Mouse (Mus musculus): ENCODE results near the gene Zpr1. TPM values are rescaled to one million over a fixed set of nuclear protein-coding genes. Genes with fewer than 3 reads are reported as not detected.
A peak's percentile ranks its signal among the peaks of the same experiment; 100 is the strongest.

Gene Zpr1
- total RNA-seq (2014; fragmentation: Nextera tagmentation) = 52.0 and 83.0 TPM in 2 replicates
- total RNA-seq (2017) = 43.0 and 45.1 TPM in 2 replicates
- 35.7 and 54.3 TPM in 2 replicates for polyA plus RNA-seq (2012)

GRCm38 (mm10) chr9:46272677-46273454 lies at the start of gene Zpr1:
Zpr1 (plus strand) TSS chr9:46273064.
- H3K36me3 ChIP-seq (replicated peaks) = peaks cover 51% of the 10 kb centered on the region
- ATAC-seq (ENCODE audit: extremely low read depth, insufficient number of reproducible peaks, low FRiP score, poor library complexity, severe bottlenecking) (peak; percentile 98), DNase-seq (ENCODE audit: low spot score) (peak; percentile 97)
- TF ChIP-seq GATA1 (IDR thresholded peaks at IDR 0.05; ENCODE audit: borderline replicate concordance, low read length) = no peak
- no peak for TF ChIP-seq POLR2AphosphoS5 (IDR thresholded peaks at IDR 0.05; ENCODE audit: insufficient replicate concordance, low read depth, low read length)
- TF ChIP-seq GATA2 (IDR thresholded peaks at IDR 0.05; ENCODE audit: borderline replicate concordance, low read depth, low read length) = no peak
- no peak for TF ChIP-seq TAL1 (conservative IDR thresholded peaks at IDR 0.05; ENCODE audit: low read depth, low read length)
- no peak for TF ChIP-seq CTCF (IDR thresholded peaks at IDR 0.05; ENCODE audit: low read depth, low read length)
- peaks cover 42% of the 10 kb centered on the region for H3K4me1 ChIP-seq (ENCODE audit: insufficient read depth, low read depth, low read length)
- H3K4me3 ChIP-seq (ENCODE audit: low read depth, low read length) = peak within 1 kb of the TSS; percentile 92
- peaks cover 27% of the 10 kb centered on the region for H3K27me3 ChIP-seq (ENCODE audit: insufficient read depth, low read length)
- no peaks in the 10 kb centered on the region for H3K9me3 ChIP-seq (replicated peaks)

DNA sequence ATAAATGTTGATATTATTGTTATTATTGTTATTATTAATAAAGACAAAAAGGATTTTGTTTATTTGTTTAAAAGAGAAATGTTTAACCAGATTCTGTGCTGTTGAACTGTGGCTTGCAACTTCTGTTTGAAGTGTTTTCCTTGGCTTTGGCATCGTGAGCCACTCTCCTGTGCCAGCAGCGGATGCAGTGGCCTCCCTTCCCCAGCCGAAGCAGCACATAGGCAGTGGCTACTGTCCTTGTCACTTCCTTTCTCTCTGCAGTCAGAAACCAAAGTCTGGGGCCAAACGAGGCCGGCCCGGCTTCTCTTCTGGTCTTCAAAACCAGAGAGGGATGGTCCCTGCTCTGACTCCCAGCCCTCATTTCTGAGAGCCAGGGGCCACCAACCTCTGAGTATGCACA lies 49.8 kb upstream of the Zpr1 start:
- Histone ChIP-seq H3K4me1 (ENCODE audit: insufficient read depth, low read depth, low read length) (peaks cover 38% of the 10 kb centered on the region), H3K27me3 (ENCODE audit: insufficient read depth, low read length) (0 out of 2 replicates have a peak, but pooled peaks cover under 1% of the 10 kb centered on the region), H3K4me3 (ENCODE audit: low read depth, low read length) (no peak overlapping the region), H3K36me3 (replicated peaks) (peaks cover 67% of the 10 kb centered on the region), H3K9me3 (replicated peaks) (no peaks in the 10 kb centered on the region)
- ATAC-seq (ENCODE audit: extremely low read depth, insufficient number of reproducible peaks, low FRiP score, poor library complexity, severe bottlenecking) (no peak), DNase-seq (ENCODE audit: low spot score) (no peak)
- TF ChIP-seq POLR2AphosphoS5 (IDR thresholded peaks at IDR 0.05; ENCODE audit: insufficient replicate concordance, low read depth, low read length) (no peak), GATA1 (IDR thresholded peaks at IDR 0.05; ENCODE audit: borderline replicate concordance, low read length) (no peak), TAL1 (conservative IDR thresholded peaks at IDR 0.05; ENCODE audit: low read depth, low read length) (no peak), GATA2 (IDR thresholded peaks at IDR 0.05; ENCODE audit: borderline replicate concordance, low read depth, low read length) (no peak), CTCF (IDR thresholded peaks at IDR 0.05; ENCODE audit: low read depth, low read length) (no peak)

DNA sequence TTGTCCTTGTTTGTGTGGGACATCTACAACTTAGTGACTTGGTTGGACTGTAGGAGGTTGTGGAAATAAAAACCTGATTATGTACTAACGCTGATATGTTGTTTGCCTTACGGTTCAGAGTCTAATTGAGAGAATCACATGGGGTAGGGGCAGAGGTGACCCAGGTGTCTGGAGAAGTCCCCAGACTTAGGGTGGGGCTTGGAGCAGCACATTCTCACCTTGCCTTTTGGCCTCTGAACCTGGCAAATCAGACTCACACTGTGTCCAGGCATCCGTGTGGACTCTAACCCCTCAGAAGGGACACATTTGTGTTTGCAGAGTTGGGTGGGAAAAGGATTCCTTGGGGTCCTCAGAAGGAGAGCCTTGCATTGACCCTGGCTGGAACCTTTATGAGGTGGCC lies 48.8 kb upstream of the Zpr1 start:
- H3K27me3 ChIP-seq (ENCODE audit: insufficient read depth, low read length) = peaks cover 9% of the 10 kb centered on the region; the same call in 1 of the 2 replicates
- ATAC-seq (ENCODE audit: extremely low read depth, insufficient number of reproducible peaks, low FRiP score, poor library complexity, severe bottlenecking) = no peak
- peaks cover 62% of the 10 kb centered on the region for H3K36me3 ChIP-seq (replicated peaks)
- H3K9me3 ChIP-seq (replicated peaks) = no peaks in the 10 kb centered on the region
- no peak for TF ChIP-seq GATA1 (IDR thresholded peaks at IDR 0.05; ENCODE audit: borderline replicate concordance, low read length)
- no peak for TF ChIP-seq CTCF (IDR thresholded peaks at IDR 0.05; ENCODE audit: low read depth, low read length)
- TF ChIP-seq GATA2 (IDR thresholded peaks at IDR 0.05; ENCODE audit: borderline replicate concordance, low read depth, low read length) = no peak
- no peak for TF ChIP-seq TAL1 (conservative IDR thresholded peaks at IDR 0.05; ENCODE audit: low read depth, low read length)
- no peak for TF ChIP-seq POLR2AphosphoS5 (IDR thresholded peaks at IDR 0.05; ENCODE audit: insufficient replicate concordance, low read depth, low read length)
- H3K4me3 ChIP-seq (ENCODE audit: low read depth, low read length) = no peak overlapping the region
- DNase-seq (ENCODE audit: low spot score) = no peak
- peaks cover 32% of the 10 kb centered on the region for H3K4me1 ChIP-seq (ENCODE audit: insufficient read depth, low read depth, low read length)

DNA sequence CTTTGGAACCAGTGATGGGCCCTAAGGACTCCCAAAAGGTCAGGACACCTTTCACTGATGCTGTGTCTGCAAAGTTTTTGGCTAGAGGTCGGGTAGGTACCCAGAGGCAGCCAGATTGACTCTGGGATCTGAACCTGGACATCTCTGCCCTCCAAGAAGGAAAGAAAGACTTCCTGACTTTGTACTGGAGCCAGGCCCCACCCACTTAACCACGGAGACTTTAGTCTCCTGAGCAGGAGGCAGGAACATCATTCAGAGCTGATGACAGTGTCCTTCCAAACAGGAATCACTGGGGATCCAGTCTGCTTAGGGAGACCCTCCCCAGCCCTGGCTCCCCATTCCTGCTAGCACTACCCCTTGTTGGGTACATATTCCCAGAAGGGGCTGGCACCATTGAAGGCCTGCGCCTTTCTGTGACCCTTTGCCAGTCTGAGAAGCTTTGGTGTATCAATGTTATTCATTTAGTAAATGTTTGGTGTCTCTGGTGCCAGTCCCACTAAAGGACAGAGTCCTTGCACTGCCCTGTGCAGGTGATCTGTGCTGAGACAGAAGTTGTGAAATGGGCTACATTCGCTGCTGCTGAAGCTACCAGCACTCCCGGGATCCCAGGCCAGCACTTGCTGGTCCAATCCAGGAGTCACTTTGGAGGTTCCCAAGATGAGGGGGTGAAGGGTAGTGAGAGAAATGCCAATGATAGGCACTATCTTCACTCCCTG lies 47.8 kb upstream of the Zpr1 start:
- ATAC-seq (ENCODE audit: extremely low read depth, insufficient number of reproducible peaks, low FRiP score, poor library complexity, severe bottlenecking) (no peak), DNase-seq (ENCODE audit: low spot score) (no peak)
- Histone ChIP-seq H3K4me3 (ENCODE audit: low read depth, low read length) (no peak overlapping the region), H3K9me3 (replicated peaks) (no peaks in the 10 kb centered on the region), H3K36me3 (replicated peaks) (peaks cover 52% of the 10 kb centered on the region), H3K4me1 (ENCODE audit: insufficient read depth, low read depth, low read length) (peaks cover 38% of the 10 kb centered on the region), H3K27me3 (ENCODE audit: insufficient read depth, low read length) (peaks cover 19% of the 10 kb centered on the region)
- no peak for TF ChIP-seq GATA2 (IDR thresholded peaks at IDR 0.05; ENCODE audit: borderline replicate concordance, low read depth, low read length)
- TF ChIP-seq TAL1 (conservative IDR thresholded peaks at IDR 0.05; ENCODE audit: low read depth, low read length) = no peak
- TF ChIP-seq POLR2AphosphoS5 (IDR thresholded peaks at IDR 0.05; ENCODE audit: insufficient replicate concordance, low read depth, low read length) = no peak
- TF ChIP-seq GATA1 (IDR thresholded peaks at IDR 0.05; ENCODE audit: borderline replicate concordance, low read length) = no peak
- TF ChIP-seq CTCF (IDR thresholded peaks at IDR 0.05; ENCODE audit: low read depth, low read length) = no peak

DNA sequence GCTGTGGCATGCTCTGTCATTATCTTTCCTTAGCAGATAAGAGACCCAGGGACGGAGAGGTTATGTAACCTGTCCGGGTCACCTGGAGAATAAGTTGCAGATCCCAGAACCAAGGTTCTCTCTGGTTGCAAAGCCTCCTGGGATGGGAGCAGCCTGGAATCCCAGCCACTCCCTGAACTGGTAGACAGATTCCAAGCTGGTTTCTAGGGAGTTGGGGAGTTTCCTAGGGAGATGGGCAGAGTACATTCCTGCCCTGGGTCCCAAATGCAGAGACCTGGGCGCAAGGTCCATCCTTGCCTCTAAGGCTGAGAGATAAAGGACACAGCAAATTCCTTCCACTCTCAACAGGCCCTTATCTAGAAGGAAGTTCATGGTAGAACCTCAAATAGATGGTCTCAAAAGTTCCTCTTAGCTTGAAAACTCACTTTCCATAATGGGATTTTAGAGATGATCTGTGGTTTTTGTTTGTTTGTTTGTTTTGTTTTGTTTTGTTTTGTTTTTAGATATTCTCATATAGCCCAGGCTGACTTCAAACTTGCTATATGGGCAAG lies 45.7 kb upstream of the Zpr1 start:
- DNase-seq (ENCODE audit: low spot score) = no peak
- peaks cover 24% of the 10 kb centered on the region for H3K27me3 ChIP-seq (ENCODE audit: insufficient read depth, low read length)
- H3K9me3 ChIP-seq (replicated peaks) = no peaks in the 10 kb centered on the region
- H3K36me3 ChIP-seq (replicated peaks) = peaks cover 31% of the 10 kb centered on the region
- peaks cover 48% of the 10 kb centered on the region for H3K4me1 ChIP-seq (ENCODE audit: insufficient read depth, low read depth, low read length)
- ATAC-seq (ENCODE audit: extremely low read depth, insufficient number of reproducible peaks, low FRiP score, poor library complexity, severe bottlenecking) = no peak
- no peak overlapping the region for H3K4me3 ChIP-seq (ENCODE audit: low read depth, low read length)
- TF ChIP-seq GATA1 (IDR thresholded peaks at IDR 0.05; ENCODE audit: borderline replicate concordance, low read length) (no peak), GATA2 (IDR thresholded peaks at IDR 0.05; ENCODE audit: borderline replicate concordance, low read depth, low read length) (no peak), POLR2AphosphoS5 (IDR thresholded peaks at IDR 0.05; ENCODE audit: insufficient replicate concordance, low read depth, low read length) (no peak), TAL1 (conservative IDR thresholded peaks at IDR 0.05; ENCODE audit: low read depth, low read length) (no peak), CTCF (IDR thresholded peaks at IDR 0.05; ENCODE audit: low read depth, low read length) (no peak)

GRCm38 (mm10) chr9:46228491-46228890 lies 44.4 kb upstream of the Zpr1 start, which contains the start of gene Apoa1:
Apoa1 (plus strand) TSS chr9:46228580.
- Histone ChIP-seq H3K27me3 (ENCODE audit: insufficient read depth, low read length) (peaks cover 33% of the 10 kb centered on the region), H3K36me3 (replicated peaks) (peaks cover 18% of the 10 kb centered on the region), H3K4me1 (ENCODE audit: insufficient read depth, low read depth, low read length) (peaks cover 58% of the 10 kb centered on the region), H3K4me3 (ENCODE audit: low read depth, low read length) (no peak within 1 kb of the TSS), H3K9me3 (replicated peaks) (no peaks in the 10 kb centered on the region)
- DNase-seq (ENCODE audit: low spot score) = no peak
- no peak for ATAC-seq (ENCODE audit: extremely low read depth, insufficient number of reproducible peaks, low FRiP score, poor library complexity, severe bottlenecking)
- no peak for TF ChIP-seq CTCF (IDR thresholded peaks at IDR 0.05; ENCODE audit: low read depth, low read length)
- no peak for TF ChIP-seq TAL1 (conservative IDR thresholded peaks at IDR 0.05; ENCODE audit: low read depth, low read length)
- no peak for TF ChIP-seq GATA2 (IDR thresholded peaks at IDR 0.05; ENCODE audit: borderline replicate concordance, low read depth, low read length)
- no peak for TF ChIP-seq POLR2AphosphoS5 (IDR thresholded peaks at IDR 0.05; ENCODE audit: insufficient replicate concordance, low read depth, low read length)
- TF ChIP-seq GATA1 (IDR thresholded peaks at IDR 0.05; ENCODE audit: borderline replicate concordance, low read length) = no peak

Data from G1E (cell line).